Comparison of ENCODE assay signal across 9 mouse cellular contexts in the genomic region with DNA sequence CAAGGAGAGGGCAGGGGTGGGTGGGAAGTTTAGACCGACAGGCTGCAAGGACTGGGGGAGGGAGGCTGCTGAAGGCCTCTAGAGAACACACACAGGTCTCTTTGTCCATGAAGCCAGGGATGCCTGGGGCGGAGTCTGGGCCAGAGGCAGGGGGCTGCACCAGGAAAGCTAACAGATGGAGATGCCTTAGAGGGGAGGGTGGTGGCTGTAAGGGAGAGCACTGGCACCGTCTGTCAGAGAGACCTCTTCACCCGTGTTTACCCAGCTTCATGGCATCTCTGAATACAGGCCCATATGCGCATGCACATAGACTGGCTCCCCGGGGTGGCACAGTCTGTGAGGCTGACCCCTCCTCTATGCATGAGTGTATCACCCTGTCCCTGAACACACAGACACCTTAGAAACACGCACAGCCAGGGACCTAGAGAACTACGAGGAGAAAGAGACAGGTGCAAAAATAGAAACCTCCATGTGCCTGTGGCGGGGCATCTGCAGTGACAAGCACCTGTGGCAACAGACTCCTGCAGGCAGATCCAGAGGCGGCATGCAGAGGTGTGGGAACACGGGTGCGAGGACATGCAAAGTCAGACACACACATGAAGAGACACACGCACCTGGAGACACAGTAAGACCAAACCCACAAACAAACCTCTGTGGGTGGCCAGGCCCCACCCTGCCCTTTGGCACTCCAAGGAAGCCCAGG. TPM values are rescaled to one million over a fixed set of nuclear protein-coding genes. Genes with fewer than 3 reads are reported as not detected.
DNase-seq lines count a peak whose midpoint lies in the region; ATAC-seq lines count a peak whose summit lies in the region.
"Had no signal": no experiment of that assay in that cellular context is flagged by ENCODE, and none has a peak within 500 bp of the region (broad histone marks: within the 10 kb centered on the region; RNA-seq: fewer than 3 reads in every experiment).

No protein-coding gene starts in this region.

- WGBS in hindbrain, embryonic 15.5 days = 37% methylated on average over 13 of the region's 13 CpGs
- WGBS in neural tube, embryonic 11.5 days = 44% methylated on average over 13 of the region's 13 CpGs

- peak; percentile 57 to 68 for DNase-seq in cerebellum, postnatal 10 days
- DNase-seq in cerebellum, postnatal 4 days (ENCODE audit: low spot score in 2 of 2) = no peak
- peak; percentile 64 for DNase-seq in embryo, embryonic 11 days
- DNase-seq in neural tube, embryonic 11.5 days (ENCODE audit: low spot score) = peak; percentile 66
- DNase-seq in lung, postnatal 4 days = no peak
- no peak for DNase-seq in spleen, postnatal 36 days (ENCODE audit: low spot score in 2 of 2)

- peak; percentile 17 for ATAC-seq in hindbrain, embryonic 15.5 days (ENCODE audit: low FRiP score, low read depth)
- ATAC-seq in neural tube, embryonic 11.5 days (ENCODE audit: insufficient read depth, low FRiP score, low TSS enrichment) = peak; percentile 61
- no peak for ATAC-seq in erythroblast, adult 5-6 weeks (replicated peaks; ENCODE audit: low FRiP score, poor library complexity, severe bottlenecking)

- peak overlapping the region; percentile 83 for H3K4me2 ChIP-seq in hindbrain, embryonic 15.5 days
- no peak overlapping the region; the same call in 1 of the 2 replicates for H3K4me2 ChIP-seq in neural tube, embryonic 11.5 days (ENCODE audit: low read depth)

- peak overlapping the region; percentile 81; the same call in 1 of the 2 replicates for H3K27ac ChIP-seq in hindbrain, embryonic 15.5 days (replicated peaks)
- peak overlapping the region; percentile 71 for H3K27ac ChIP-seq in neural tube, embryonic 11.5 days (ENCODE audit: low read depth, low read length)
- H3K27ac ChIP-seq: liver, embryonic 15.5 days had no signal

- H3K4me1 ChIP-seq in hindbrain, embryonic 15.5 days (replicated peaks) = peaks cover 63% of the 10 kb centered on the region
- peaks cover 31% of the 10 kb centered on the region for H3K4me1 ChIP-seq in neural tube, embryonic 11.5 days (ENCODE audit: control insufficient read depth, insufficient read depth, low read length)

- no peak overlapping the region for H3K4me3 ChIP-seq in hindbrain, embryonic 15.5 days
- H3K4me3 ChIP-seq in neural tube, embryonic 11.5 days (ENCODE audit: low read depth, low read length) = no peak overlapping the region
- H3K4me3 ChIP-seq: liver, embryonic 15.5 days had no signal

- peaks cover 2% of the 10 kb centered on the region; the same call in 1 of the 2 replicates for H3K36me3 ChIP-seq in hindbrain, embryonic 15.5 days
- no peaks in the 10 kb centered on the region for H3K36me3 ChIP-seq in neural tube, embryonic 11.5 days (ENCODE audit: control insufficient read depth, insufficient read depth, low read length)

- H3K9ac ChIP-seq in hindbrain, embryonic 15.5 days = no peak overlapping the region
- H3K9ac ChIP-seq in neural tube, embryonic 11.5 days (ENCODE audit: low read length) = peak overlapping the region; percentile 18; the same call in 1 of the 2 replicates
- H3K9ac ChIP-seq: liver, embryonic 15.5 days had no signal

- H3K27me3 ChIP-seq in hindbrain, embryonic 15.5 days = no peaks in the 10 kb centered on the region
- no peaks in the 10 kb centered on the region for H3K27me3 ChIP-seq in neural tube, embryonic 11.5 days (ENCODE audit: control insufficient read depth, insufficient read depth, low read length)

- H3K9me3 ChIP-seq in hindbrain, embryonic 15.5 days = no peaks in the 10 kb centered on the region
- no peaks in the 10 kb centered on the region for H3K9me3 ChIP-seq in neural tube, embryonic 11.5 days (ENCODE audit: control insufficient read depth, low read length)
- H3K9me3 ChIP-seq: liver, embryonic 15.5 days had no signal

RNA-seq across cellular contexts. Expression of a gene that starts 29.3 kb away (rescaled TPM):
- 80.0 and 86.3 TPM in 2 replicates for polyA plus RNA-seq in hindbrain, embryonic 15.5 days (2015; fragmentation: Nextera tagmentation; extraction: Ambion mirVana)
- polyA plus RNA-seq in neural tube, embryonic 11.5 days (2014; fragmentation: Nextera tagmentation; extraction: Ambion mirVana) = 68.9 and 80.1 TPM in 2 replicates
- total RNA-seq in erythroblast, adult 5-6 weeks (2015; ENCODE audit: low replicate concordance) = not detected in 2 replicates
- not detected in 2 replicates for total RNA-seq in erythroblast, adult 5-6 weeks (2017; ENCODE audit: low replicate concordance)

Comparison
In these comparisons a context has a peak if more than half of its experiments do, and no peak if none do; other contexts are left out.
1. DNase-seq: peak in cerebellum, postnatal 10 days (2 of 2), embryo, embryonic 11 days (single experiment) and neural tube, embryonic 11.5 days (single experiment); none in cerebellum, postnatal 4 days (0 of 2), lung, postnatal 4 days (0 of 2) and spleen, postnatal 36 days (0 of 2).